Mouse (Mus musculus) adipocyte (in vitro differentiated cells): ENCODE measurements around the gene BC048403.
"Not testable (repeated sequence)": the region's sequence is repeated elsewhere in the genome, so short reads cannot be mapped to it uniquely, and the experiment has no call there.

Experiments used
- DNase-seq: peaks from one replicate; pipeline ENCODE4 v3.0.0-alpha.2; 2016; ENCODE audit warnings: low spot score

Gene BC048403

GRCm38 (mm10) chr10:121756677-121757076 lies 16.9 kb downstream of the BC048403 start:
- DNase-seq, result peak; percentile 21

- DNase-seq, result no peak
These were observed 19.4 kb downstream of the BC048403 start for GRCm38 (mm10) chr10:121759095-121759494.

- DNase-seq, result no peak
These were observed 22.4 kb downstream of the BC048403 start for GRCm38 (mm10) chr10:121762141-121762540.

GRCm38 (mm10) chr10:121763191-121763590 lies 23.5 kb downstream of the BC048403 start:
- no peak for DNase-seq

GRCm38 (mm10) chr10:121764469-121765173 lies 24.9 kb downstream of the BC048403 start:
- DNase-seq, result no peak

GRCm38 (mm10) chr10:121765174-121766057 lies 25.7 kb downstream of the BC048403 start:
- no peak for DNase-seq

- not testable (repeated sequence) for DNase-seq
These were observed 27.6 kb downstream of the BC048403 start for GRCm38 (mm10) chr10:121767295-121767694.

GRCm38 (mm10) chr10:121769711-121770110 lies 30.0 kb downstream of the BC048403 start:
- DNase-seq, result no peak

GRCm38 (mm10) chr10:121770624-121771577 lies 31.2 kb downstream of the BC048403 start:
- DNase-seq, result no peak

- DNase-seq, result no peak
These were observed 34.1 kb downstream of the BC048403 start for GRCm38 (mm10) chr10:121773813-121774212.

- no peak for DNase-seq
These were observed 36.3 kb downstream of the BC048403 start for GRCm38 (mm10) chr10:121775990-121776389.

- no peak for DNase-seq
These were observed 41.4 kb downstream of the BC048403 start for GRCm38 (mm10) chr10:121781159-121781558.

- no peak for DNase-seq
These were observed 48.8 kb downstream of the BC048403 start for GRCm38 (mm10) chr10:121788536-121788935.

GRCm38 (mm10) chr10:121790078-121790477 lies 50.3 kb downstream of the BC048403 start:
- DNase-seq, result no peak

GRCm38 (mm10) chr10:121792661-121793060 lies 52.9 kb downstream of the BC048403 start:
- no peak for DNase-seq

- no peak for DNase-seq
These were observed 54.7 kb downstream of the BC048403 start for GRCm38 (mm10) chr10:121794486-121794885.

GRCm38 (mm10) chr10:121796027-121796802 lies 56.5 kb downstream of the BC048403 start:
- peak; percentile 31 for DNase-seq

GRCm38 (mm10) chr10:121800041-121800440 lies 60.3 kb downstream of the BC048403 start:
- no peak for DNase-seq
